Mouse (Mus musculus) embryo, embryonic 10.5 days (tissue): Measurements from ENCODE around the gene Zfand4.
"Not testable (repeated sequence)": the region's sequence is repeated elsewhere in the genome, so short reads cannot be mapped to it uniquely, and the experiment has no call there.

ENCODE experiments used
- DNase-seq: peaks from one replicate; pipeline ENCODE4 v3.0.0-alpha.2; 2015; ENCODE audit warnings: low spot score

Zfand4 gene

GRCm38 (mm10) chr6:116319259-116319658, 55.2 kb downstream of the Zfand4 start:
- no peak for DNase-seq

GRCm38 (mm10) chr6:116326641-116327040, 62.6 kb downstream of the Zfand4 start:
- DNase-seq: no peak

GRCm38 (mm10) chr6:116331396-116331795, 67.4 kb downstream of the Zfand4 start:
- DNase-seq: no peak

GRCm38 (mm10) chr6:116337466-116337834, 73.4 kb downstream of the Zfand4 start:
- DNase-seq: no peak

- DNase-seq: peak; percentile 94
Observed at GRCm38 (mm10) chr6:116337835-116338501, 73.9 kb downstream of the Zfand4 start, which contains the start of gene March8. TSS of gene March8 (plus strand) at chr6:116338024.

GRCm38 (mm10) chr6:116338520-116338919, 74.5 kb downstream of the Zfand4 start:
- DNase-seq: no peak

- DNase-seq: no peak
Observed at GRCm38 (mm10) chr6:116339088-116339487, 75.1 kb downstream of the Zfand4 start.

GRCm38 (mm10) chr6:116340521-116340920, 76.5 kb downstream of the Zfand4 start:
- DNase-seq: no peak

DNA sequence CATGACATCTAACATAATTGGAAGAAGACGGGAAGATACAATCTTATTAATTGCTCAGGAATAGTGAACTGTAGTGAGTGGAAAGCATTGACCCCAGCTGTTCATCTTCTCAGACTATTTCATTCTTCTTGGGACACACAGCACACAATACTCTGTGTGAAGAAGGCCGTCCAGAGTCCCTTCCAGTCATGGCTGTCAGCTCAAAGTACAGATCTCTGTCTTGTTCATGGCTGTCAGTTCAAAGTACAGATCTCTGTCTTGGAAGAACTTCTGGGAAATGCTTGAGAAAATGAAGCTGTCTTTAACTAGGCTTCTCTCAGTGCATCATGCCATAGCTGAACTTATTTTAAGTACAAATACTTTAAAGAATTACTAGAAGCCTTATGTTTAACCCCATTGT, 83.9 kb downstream of the Zfand4 start:
- DNase-seq: no peak

GRCm38 (mm10) chr6:116349997-116350396, 86.0 kb downstream of the Zfand4 start:
- no peak for DNase-seq

GRCm38 (mm10) chr6:116350643-116351042, 86.6 kb downstream of the Zfand4 start:
- no peak for DNase-seq

DNA sequence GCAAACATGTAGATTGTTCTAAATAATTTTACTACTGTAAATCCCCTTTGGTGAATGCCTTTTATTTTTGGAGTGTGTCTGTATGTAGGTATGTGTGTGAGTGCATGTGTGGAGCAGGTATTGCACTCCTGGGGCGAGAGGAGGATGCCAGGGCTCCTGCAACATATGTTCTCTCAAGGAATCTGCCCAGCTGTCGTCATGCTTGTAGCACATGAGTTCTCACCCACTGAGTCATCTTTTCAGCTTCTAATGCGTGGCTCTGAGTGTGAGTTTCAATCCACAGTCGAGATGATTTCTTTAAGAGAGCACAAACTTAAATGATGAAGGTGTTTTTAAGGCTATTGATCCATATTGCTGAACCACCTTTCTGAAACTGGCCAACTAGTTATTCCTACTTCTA, 87.5 kb downstream of the Zfand4 start:
- no peak for DNase-seq

GRCm38 (mm10) chr6:116353428-116353827, 89.4 kb downstream of the Zfand4 start:
- no peak for DNase-seq

- DNase-seq: not testable (repeated sequence)
Observed at GRCm38 (mm10) chr6:116356311-116356947, 92.4 kb downstream of the Zfand4 start.

- DNase-seq: no peak
Observed at GRCm38 (mm10) chr6:116356948-116357325, 92.9 kb downstream of the Zfand4 start.

- DNase-seq: no peak
Observed at GRCm38 (mm10) chr6:116358056-116358455, 94.0 kb downstream of the Zfand4 start.

DNA sequence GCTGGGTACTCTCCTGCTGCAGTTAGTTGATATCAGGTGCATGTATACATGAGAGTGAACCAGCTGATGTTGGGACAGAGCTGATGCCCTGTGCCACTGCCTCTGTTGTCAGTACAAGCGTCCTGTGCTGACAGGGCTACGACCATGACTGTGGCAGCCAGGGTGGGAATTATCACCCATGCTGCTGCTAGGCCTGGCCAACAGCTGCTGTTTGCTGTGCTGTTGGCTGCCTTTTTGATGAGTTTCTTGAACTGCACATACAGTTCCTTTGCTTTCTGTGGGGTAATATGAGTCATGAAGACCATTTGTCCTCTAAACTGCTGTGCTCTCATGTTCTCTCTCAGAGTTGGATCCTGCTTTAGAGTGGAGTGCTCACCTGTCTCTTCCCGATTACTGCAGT, 95.2 kb downstream of the Zfand4 start:
- no peak for DNase-seq

- DNase-seq: no peak
Observed at GRCm38 (mm10) chr6:116361463-116361862, 97.4 kb downstream of the Zfand4 start.

GRCm38 (mm10) chr6:116361993-116362392, 98.0 kb downstream of the Zfand4 start:
- no peak for DNase-seq

DNA sequence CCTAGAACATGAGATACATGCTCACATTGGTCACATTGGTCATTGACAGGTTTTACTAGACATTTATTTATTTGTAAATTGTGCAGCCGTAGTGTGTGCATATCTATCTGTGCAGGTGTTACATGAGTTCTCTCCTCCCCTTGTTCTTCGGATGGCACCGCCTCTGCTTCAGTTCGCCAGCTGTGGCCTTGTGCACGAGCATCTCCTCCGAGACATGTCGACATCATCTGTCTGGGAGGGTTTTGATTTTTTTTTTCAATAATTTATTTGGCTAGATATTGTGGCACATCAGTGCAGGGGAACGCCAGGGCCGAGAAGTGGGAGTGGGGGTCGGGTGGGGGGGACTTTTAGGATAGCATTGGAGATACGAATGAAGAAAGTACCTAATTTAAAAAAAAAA, 103.9 kb downstream of the Zfand4 start:
- DNase-seq: no peak

DNA sequence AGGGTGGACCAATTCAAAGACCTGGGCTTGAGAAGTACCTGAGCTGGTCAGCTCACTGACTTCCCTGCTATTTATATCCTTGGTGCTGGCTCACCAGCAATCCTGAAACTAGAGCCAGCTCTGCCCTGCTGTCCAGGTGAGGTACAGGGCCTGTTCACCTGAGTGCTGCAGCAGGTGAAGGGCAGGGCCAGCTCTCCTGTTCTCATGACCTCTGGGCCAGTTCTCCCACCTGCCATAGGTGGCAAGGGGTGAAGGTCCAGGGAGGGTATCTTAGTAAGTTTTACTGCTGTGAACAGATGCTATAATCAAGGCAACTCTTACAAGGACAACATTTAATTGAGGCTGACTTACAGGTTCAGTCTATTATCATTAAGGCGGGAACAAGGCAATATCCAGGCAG, 105.8 kb downstream of the Zfand4 start:
- no peak for DNase-seq

DNA sequence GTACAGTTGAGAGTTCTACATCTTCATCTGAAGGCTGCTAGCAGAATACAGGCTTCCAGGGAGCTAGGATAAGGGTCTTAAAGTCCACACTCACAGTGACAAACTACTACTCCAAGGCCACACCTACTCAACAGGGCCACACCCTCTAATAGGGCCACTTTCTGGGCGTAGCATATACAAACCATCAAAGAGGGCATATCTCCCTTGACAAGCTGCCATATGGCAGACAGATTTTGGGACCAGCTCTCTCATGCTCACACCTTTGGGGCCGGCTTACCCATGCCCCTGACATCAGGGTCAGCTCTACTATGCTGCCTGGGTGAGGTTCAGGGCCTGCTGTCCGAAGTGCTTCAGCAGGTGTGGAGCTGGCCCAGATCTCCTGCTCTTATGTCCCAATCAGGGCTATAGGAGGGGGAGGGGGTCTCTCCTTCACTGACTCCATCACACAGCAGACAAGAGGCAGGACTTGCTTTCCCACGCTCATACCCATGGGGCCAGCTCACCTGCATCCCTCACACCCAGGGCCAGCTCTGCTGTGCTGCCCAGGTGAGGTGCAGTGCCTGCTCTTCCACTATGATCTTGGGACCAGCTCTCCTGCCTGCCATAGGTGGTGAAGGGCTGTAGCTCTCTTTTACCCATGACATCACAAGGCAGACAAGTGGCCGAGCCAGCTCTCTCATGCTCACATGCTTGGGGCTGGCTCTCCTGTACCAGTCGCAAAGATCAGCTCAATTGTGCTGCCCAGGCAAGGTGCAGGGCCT, 106.4 kb downstream of the Zfand4 start:
- DNase-seq: no peak

- no peak for DNase-seq
Observed at GRCm38 (mm10) chr6:116371500-116371899, 107.5 kb downstream of the Zfand4 start.
